Mouse (Mus musculus) c-Kit-positive CD71-negative TER-119-negative erythroid progenitor cells, embryonic 14.5 days (primary cell): ENCODE results near the gene Prr12.
A peak's percentile ranks its signal among the peaks of the same experiment; 100 is the strongest.
"Not testable (repeated sequence)": the region's sequence is repeated elsewhere in the genome, so short reads cannot be mapped to it uniquely, and the experiment has no call there.

ENCODE experiments used
- DNase-seq: peaks from one replicate; pipeline ENCODE4 v3.0.0-alpha.2; 2013; ENCODE audit warnings: low read depth

Gene Prr12

DNA sequence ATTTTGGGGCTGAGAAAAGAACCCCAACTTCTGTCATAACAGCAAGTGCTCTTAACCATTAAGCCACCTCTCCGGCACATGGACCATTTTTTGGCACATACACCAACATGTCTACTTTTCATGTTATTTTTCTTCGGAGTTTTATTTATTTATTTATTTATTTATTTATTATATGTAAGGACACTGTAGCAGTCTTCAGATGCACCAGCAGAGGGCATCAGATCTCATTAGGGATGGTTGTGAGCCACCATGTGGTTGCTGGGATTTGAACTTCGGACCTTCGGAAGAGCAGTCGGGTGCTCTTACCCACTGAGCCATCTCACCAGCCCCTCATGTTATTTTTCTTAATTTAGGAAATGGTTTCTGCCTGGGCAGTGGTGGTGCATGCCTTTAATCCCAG lies 29.0 kb downstream of the Prr12 start:
- not testable (repeated sequence) for DNase-seq

- no peak for DNase-seq
These were observed 32.5 kb downstream of the Prr12 start for GRCm38 (mm10) chr7:45020225-45020624.

GRCm38 (mm10) chr7:45019031-45019571 lies 33.6 kb downstream of the Prr12 start:
- no peak for DNase-seq

- DNase-seq: peak; percentile 99
These were observed 35.2 kb downstream of the Prr12 start, which contains the start of gene Rras for GRCm38 (mm10) chr7:45017242-45018061. TSS of gene Rras (plus strand) at chr7:45017961.

DNA sequence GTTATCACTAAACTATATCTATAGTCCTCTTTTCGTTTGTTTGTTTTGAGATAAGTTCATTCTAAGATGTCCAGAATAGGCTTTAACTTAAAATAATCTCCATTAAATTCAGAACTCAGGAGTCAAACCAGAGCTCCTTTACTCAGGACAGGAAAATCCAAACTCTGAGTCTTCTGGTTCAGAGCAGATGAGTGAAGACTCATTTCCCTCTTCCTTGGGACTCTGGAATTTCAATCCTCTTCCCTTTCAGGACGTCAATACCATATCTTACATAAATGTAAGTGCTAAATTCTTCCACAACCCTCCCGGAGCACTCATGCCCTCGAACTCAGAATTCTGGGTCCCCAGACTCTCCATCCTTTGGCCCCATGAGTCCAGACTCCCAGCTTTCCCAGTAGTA lies 35.9 kb downstream of the Prr12 start:
- DNase-seq: no peak

DNA sequence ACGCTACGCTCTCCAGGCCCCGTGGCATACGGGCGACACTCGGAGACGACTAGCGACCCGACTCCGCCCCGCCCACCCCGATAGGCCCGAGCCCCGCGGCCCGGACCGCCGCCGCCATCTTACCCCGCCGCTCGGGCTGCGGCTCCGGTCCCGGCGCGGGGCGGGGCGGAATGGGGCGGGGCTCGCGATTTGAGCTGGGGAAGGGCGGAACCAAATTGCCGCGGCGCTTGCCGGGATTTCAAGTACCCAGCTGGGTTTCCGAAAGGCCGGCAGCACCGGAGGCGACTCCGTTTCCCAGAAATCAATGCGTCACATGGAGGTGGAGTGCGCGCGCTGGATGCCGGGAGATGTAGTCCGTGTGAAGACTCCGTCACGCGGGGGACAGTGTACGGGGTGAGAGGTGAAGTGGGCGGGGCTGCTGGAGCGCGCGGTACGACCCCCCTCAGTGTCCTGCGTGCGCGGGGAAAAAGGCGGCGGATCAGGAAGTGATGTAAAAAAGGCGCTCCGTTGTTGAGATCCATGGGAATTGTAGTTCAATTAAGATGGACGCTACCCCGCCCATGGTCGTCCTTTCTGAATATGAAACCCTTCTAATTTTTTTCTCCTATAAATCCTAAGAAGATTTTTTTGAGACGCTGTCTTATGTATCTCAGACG lies 36.6 kb downstream of the Prr12 start, which contains the start of gene Scaf1:
Gene Scaf1, minus strand, starts transcription at position 407 of the 656 bp plus-strand sequence.
- peak; percentile 97 for DNase-seq

DNA sequence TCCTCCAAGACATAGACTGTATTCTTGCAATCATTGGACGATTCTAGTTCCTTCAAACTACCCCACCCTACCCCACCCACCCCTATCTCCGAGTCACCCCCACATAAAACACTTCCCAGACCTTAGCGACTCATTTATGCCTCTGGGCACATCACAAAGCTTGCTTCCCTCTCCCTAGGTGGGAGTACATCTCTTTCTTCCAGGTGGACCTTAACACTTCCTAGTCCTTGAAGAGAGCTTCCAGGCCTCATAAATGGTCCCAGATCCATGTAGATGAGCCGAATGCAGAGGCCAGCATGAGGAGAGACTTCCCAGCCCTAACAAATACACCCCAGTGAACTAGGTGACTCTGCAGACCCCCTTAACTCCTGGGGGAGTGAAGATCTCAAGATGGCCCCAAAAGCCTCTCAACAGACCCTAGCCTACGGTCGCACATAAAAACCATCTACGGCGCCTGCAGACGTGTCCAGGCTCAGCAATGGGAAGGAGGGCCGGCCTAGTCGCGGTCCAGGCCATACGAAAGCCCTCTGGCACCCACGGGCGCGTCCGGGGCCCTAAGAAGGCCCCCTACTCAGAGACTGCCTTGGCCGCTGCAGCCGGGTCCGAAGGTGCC lies 37.2 kb downstream of the Prr12 start:
- no peak for DNase-seq

GRCm38 (mm10) chr7:45014096-45014451 lies 38.6 kb downstream of the Prr12 start:
- DNase-seq: no peak

DNA sequence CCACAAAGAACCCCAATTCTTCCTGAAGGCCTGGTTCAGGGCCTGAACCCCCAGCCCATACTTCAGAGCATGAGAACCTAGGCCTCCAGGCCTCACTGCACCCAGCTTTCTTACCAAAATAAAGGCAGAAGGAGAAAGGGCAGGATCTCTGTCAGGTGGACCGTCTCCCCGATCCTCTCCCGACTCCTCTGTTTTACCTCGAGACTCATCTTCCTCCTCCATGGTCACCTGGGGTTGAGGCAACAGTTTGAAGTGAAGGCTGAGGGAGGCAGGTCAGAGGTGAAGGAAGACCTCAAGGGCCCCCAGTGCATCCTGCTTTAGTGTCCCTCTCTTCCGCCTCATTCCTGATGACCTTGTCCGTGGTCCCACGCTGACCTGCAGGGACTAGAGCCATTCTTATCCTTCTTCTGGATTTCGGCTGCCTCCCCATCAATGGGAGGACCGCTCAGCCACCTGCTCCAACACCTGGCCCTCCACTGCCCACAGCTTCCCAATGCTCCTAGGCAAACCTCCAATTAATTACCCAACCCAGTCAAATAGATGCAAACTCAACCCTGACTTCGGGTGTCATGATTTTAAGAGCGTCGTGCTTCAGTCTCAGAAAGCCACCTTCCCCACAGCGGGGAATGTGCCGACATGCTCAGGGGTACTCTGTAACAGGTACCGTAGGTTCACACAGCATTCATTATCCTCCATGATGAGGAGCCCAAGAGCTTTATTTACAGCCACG lies 39.1 kb downstream of the Prr12 start:
- DNase-seq: no peak

GRCm38 (mm10) chr7:45012824-45013223 lies 39.9 kb downstream of the Prr12 start:
- DNase-seq: no peak

DNA sequence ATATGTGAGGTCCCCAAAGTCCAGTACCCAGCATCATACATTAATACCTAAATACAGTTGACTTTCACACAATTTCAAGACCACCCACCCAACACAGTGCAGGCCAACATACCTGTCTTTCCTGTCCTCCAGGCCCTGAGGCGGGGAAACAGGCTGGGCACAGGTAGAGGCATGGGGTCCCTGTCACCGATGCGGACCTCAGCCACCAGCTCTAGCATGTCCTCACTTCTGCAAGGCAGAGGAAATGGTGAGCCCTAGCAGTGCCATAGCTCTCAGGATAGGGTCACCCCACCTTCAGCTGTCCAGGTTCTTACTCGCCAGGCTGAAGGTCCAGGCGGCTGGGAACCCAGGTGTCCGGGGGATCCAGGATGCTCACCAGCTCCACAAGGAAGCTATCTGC lies 40.7 kb downstream of the Prr12 start:
- DNase-seq: no peak

GRCm38 (mm10) chr7:45008411-45008810 lies 44.3 kb downstream of the Prr12 start:
- no peak for DNase-seq

DNA sequence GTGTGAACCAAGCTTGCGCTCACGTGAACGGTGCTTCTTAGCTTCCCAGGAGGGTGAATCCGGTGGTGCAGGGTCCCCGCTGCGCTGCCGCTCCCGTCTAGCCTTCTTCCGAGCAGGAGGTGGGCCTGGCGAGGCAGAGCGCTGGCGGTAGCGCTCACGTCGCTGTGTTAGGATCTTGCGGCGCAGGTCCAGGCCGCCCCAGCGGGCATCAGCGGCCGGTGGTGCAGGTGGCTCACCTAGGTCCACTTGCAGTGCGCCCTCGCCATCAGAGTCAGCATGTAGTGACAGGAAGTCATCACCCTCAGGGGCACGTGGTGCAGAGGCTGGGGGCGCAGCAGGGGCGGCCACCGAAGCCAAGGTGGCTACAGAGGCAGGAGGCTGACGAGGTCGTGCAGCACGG lies 44.8 kb downstream of the Prr12 start:
- DNase-seq: no peak

DNA sequence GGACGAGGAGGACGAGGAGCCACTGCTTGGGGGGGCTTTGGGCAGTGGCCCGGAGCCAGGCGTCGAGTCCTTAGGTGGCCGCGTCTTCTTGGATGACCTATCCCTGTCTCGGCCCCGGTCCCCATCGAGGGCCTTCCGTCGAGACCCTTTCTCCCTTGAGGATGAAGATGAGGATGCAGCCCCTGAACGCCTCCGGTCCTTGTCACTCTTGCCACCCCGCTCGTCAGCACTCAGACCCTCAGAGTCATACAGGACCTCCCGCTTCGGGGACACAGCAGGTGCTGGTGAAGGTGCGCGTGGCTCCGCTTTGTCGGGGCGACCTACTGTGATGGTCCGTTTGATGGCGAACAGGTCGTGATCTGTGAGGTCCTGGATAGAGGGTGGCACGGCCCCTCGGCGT lies 45.5 kb downstream of the Prr12 start:
- DNase-seq: no peak

- no peak for DNase-seq
These were observed 46.2 kb downstream of the Prr12 start for GRCm38 (mm10) chr7:45006503-45006902.

- no peak for DNase-seq
These were observed 47.2 kb downstream of the Prr12 start for GRCm38 (mm10) chr7:45005321-45005992.

- no peak for DNase-seq
These were observed 48.1 kb downstream of the Prr12 start for GRCm38 (mm10) chr7:45004546-45004945.

GRCm38 (mm10) chr7:45002440-45002839 lies 50.2 kb downstream of the Prr12 start:
- no peak for DNase-seq

GRCm38 (mm10) chr7:45000539-45001114 lies 52.1 kb downstream of the Prr12 start:
- no peak for DNase-seq

DNA sequence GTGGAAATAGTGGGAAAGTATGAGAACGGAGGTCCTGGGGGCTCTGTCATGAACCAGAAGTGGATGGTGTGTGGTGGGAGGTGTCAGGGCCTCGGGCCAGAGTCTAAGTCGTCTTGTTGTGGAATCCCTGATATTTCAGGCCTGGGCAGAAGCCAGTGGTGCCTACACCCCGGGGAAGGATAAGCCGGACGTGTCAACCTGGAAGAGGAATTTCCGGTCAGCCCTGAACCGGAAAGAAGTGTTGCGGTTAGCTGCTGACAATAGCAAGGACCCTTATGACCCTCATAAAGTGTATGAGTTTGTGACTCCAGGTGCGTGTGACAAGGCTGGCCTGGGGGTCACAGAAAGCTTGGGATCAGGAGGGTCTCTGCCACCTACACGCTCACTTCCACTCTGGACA lies 52.9 kb downstream of the Prr12 start:
- DNase-seq: no peak

DNA sequence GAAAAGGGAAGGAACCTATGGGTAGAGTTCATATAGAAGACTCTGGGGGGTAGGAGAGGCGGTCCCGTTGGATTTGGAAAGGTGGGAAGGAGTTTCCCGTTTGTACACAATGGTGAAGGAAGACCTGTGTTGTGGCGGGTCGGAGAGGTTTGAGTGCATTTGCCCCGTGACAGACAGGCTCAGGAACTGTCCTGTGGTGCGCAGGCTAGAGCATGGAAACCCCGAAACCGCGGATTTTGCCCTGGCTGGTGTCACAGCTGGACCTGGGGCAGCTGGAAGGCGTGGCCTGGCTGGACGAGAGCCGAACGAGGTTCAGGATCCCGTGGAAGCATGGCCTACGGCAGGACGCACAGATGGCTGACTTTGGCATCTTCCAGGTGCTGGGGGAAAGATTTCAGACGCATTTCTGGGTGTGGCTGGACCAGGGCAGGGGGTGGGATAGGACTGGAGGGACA lies 54.2 kb downstream of the Prr12 start, which contains the start of gene Bcl2l12:
Gene Bcl2l12, minus strand, starts transcription at position 212 of the 455 bp plus-strand sequence.
- DNase-seq: no peak
